Mouse (Mus musculus) neural tube, embryonic 14.5 days (tissue): ENCODE data around the gene Wipi2. TPM values are rescaled to one million over a fixed set of nuclear protein-coding genes. Genes with fewer than 3 reads are reported as not detected.

ENCODE experiments used
- ATAC-seq: fragments of 200-750 bp; cut with Nextera tagmentation; 2 replicates; pipeline ENCODE4 v1.8.0; 2017; ENCODE audit warnings: low read depth, mild to moderate bottlenecking, moderate TSS enrichment, moderate library complexity
- H3K27ac ChIP-seq: fragments of 300-500 bp; sonication (generic); 2 replicates; pipeline ENCODE4 v1.5.1; 2014; ENCODE audit warnings: low read depth, mild to moderate bottlenecking, control low read depth, low read length, moderate library complexity, mixed read lengths
- H3K27me3 ChIP-seq: fragments of 300-500 bp; sonication (generic); 2 replicates; pipeline ENCODE4 v1.6.1; 2014; ENCODE audit warnings: low read length; ENCODE audit not compliant: control insufficient read depth, insufficient read depth
- H3K36me3 ChIP-seq: fragments of 300-500 bp; sonication (generic); 2 replicates; pipeline ENCODE4 v1.6.1; 2014; ENCODE audit warnings: low read length, mixed read lengths; ENCODE audit not compliant: control insufficient read depth, insufficient read depth
- H3K4me1 ChIP-seq: fragments of 300-500 bp; sonication (generic); 2 replicates; pipeline ENCODE4 v1.6.1; 2014; ENCODE audit warnings: low read length; ENCODE audit not compliant: control insufficient read depth, insufficient read depth
- H3K4me2 ChIP-seq: fragments of 300-500 bp; sonication (generic); 2 replicates; pipeline ENCODE4 v1.6.1; 2014; ENCODE audit warnings: mild to moderate bottlenecking, low read depth, low read length, control low read depth
- H3K4me3 ChIP-seq: fragments of 300-500 bp; sonication (generic); 2 replicates; pipeline ENCODE4 v1.5.1; 2014; ENCODE audit warnings: low read depth, low read length, control low read depth, mixed read lengths
- H3K9ac ChIP-seq: fragments of 300-500 bp; sonication (generic); replicated peaks from 2 replicates; pipeline ENCODE4 v1.6.1; 2014; ENCODE audit warnings: low read depth, mild to moderate bottlenecking, control low read depth, low read length, mixed read lengths
- H3K9me3 ChIP-seq: fragments of 300-500 bp; sonication (generic); 2 replicates; pipeline ENCODE4 v1.6.1; 2016; ENCODE audit warnings: low read length; ENCODE audit not compliant: control insufficient read depth
- WGBS: fragments of 180-500 bp; shearing (Covaris S2); extraction: QIAGEN DNeasy Blood & Tissue Kit; methylation state at CpG from one replicate; pipeline ENCODE4 v1.1.7; 2014; 5-methylcytosine and 5-hydroxymethylcytosine counted together
- polyA plus RNA-seq: library from polyadenylated mRNA; unstranded; fragments of >200 nt; fragmentation: Nextera tagmentation; extraction: Ambion mirVana; gene quantifications from 2 replicates; pipeline ENCODE4 v1.2.1, GENCODE M21; 2014

Gene Wipi2
- polyA plus RNA-seq, 1 experiment from 2014 or later, result 40.4 TPM

- no peak overlapping the region for H3K4me3 ChIP-seq
- no peak overlapping the region for H3K27ac ChIP-seq
- peaks cover 12% of the 10 kb centered on the region; the same call in 1 of the 2 replicates for H3K4me1 ChIP-seq
- no peak overlapping the region for H3K4me2 ChIP-seq
- WGBS, result 95% methylated on average over 4 of the region's 4 CpGs
- H3K9ac ChIP-seq, result no peak overlapping the region
- no peak for ATAC-seq
- no peaks in the 10 kb centered on the region for H3K27me3 ChIP-seq
- H3K36me3 ChIP-seq, result no peaks in the 10 kb centered on the region
- no peaks in the 10 kb centered on the region for H3K9me3 ChIP-seq
Observed at GRCm38 (mm10) chr5:142649460-142650050, 22.1 kb downstream of the Wipi2 start.

DNA sequence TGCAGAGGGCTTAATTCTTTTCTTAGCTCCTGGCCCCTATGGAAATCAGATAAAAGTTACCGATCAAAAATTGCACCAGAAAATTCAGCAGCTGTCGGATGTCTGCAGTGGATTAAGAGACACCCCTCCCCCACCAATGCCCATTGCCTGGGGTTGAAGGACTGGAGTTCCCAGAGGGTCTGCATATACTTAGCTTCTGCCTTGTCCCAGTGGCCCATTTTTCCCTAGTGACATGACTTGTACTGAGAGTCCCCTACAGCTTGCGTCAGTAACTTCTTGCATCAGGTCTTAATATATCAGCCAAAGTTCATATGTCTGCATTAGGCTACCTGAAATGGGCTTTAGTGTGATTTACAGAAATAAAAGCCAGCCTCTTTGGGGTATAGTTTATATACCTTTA lies 22.9 kb downstream of the Wipi2 start:
- H3K9ac ChIP-seq, result no peak overlapping the region
- H3K9me3 ChIP-seq, result no peaks in the 10 kb centered on the region
- H3K4me2 ChIP-seq, result no peak overlapping the region
- no peaks in the 10 kb centered on the region for H3K27me3 ChIP-seq
- no peak overlapping the region for H3K27ac ChIP-seq
- 44% methylated on average over 3 of the region's 3 CpGs for WGBS
- ATAC-seq, result no peak
- H3K4me1 ChIP-seq, result peaks cover 12% of the 10 kb centered on the region; the same call in 1 of the 2 replicates
- H3K36me3 ChIP-seq, result no peaks in the 10 kb centered on the region
- H3K4me3 ChIP-seq, result no peak overlapping the region

DNA sequence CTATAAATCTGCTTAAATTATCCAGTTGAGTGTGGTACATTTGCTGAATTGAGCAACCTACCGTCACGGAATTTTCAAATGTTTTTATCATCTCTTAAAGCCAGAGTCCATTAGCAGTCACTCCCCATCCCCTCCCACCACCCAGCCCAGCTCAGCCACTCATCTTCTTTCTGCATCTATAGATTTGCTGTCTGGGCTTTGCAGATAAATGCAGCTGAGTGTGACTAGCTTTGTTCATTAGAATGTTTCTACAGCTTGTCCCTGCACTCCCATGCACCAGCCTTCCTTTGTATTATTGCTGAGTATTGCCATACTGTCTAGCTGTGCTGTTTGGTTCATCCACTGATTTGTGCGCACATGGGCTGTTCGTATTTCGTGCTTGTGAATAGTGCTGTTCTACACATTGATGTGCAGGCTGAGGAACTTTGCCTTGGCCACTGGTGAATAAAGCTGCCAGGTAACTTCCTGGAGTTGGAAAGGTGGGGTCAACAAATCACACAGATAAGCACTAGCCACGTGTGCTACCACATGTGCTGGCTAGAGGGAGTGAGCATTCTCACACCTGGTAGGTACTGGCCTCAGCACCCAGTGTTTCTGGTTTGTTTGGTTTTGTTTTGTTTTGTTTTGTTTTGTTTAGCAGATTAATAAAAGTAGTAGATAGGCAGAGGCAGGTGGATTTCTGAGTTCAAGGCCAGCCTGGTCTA lies 23.4 kb downstream of the Wipi2 start:
- Histone ChIP-seq H3K4me2 (no peak overlapping the region), H3K9me3 (no peaks in the 10 kb centered on the region), H3K27me3 (no peaks in the 10 kb centered on the region), H3K4me3 (no peak overlapping the region), H3K27ac (no peak overlapping the region), H3K4me1 (peaks cover 12% of the 10 kb centered on the region; the same call in 1 of the 2 replicates), H3K36me3 (0 out of 2 replicates have a peak, but pooled peaks cover 2% of the 10 kb centered on the region), H3K9ac (no peak overlapping the region)
- 61% methylated on average over 6 of the region's 6 CpGs for WGBS
- peak; percentile 34; the same call in 1 of the 2 replicates for ATAC-seq

DNA sequence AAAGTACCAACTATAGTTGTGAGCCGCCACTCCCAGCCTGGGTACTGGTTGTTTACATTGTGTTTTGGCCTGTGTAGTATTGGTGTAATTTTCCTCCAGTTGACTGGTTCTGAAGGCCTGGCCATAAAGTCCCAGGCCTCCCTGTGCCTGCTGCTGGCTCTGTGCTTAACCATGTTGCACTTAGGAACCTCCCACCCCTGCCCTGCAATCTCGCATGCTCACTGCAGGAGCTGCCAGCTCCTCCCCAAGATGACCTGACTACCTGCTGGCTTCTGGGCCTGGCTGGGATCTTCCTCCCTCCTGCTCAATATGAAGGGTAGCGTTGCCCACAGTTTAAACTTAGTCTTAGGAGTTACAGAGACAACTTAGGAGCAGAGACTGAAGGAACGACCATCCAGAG lies 24.8 kb downstream of the Wipi2 start:
- 66% methylated on average over 4 of the region's 4 CpGs for WGBS
- Histone ChIP-seq H3K4me3 (no peak overlapping the region), H3K4me1 (peaks cover 12% of the 10 kb centered on the region; the same call in 1 of the 2 replicates), H3K9me3 (no peaks in the 10 kb centered on the region), H3K27ac (no peak overlapping the region; the same call in 1 of the 2 replicates), H3K9ac (no peak overlapping the region), H3K36me3 (peaks cover 13% of the 10 kb centered on the region; the same call in 1 of the 2 replicates), H3K27me3 (no peaks in the 10 kb centered on the region), H3K4me2 (no peak overlapping the region)
- ATAC-seq, result no peak

- Histone ChIP-seq H3K27ac (no peak overlapping the region), H3K36me3 (peaks cover 74% of the 10 kb centered on the region; the same call in 1 of the 2 replicates), H3K27me3 (no peaks in the 10 kb centered on the region), H3K9me3 (no peaks in the 10 kb centered on the region), H3K4me1 (no peaks in the 10 kb centered on the region), H3K4me2 (no peak overlapping the region), H3K4me3 (no peak overlapping the region), H3K9ac (no peak overlapping the region)
- ATAC-seq, result no peak
- WGBS, result 83% methylated on average over 7 of the region's 7 CpGs
Observed at GRCm38 (mm10) chr5:142660656-142661434, 33.3 kb downstream of the Wipi2 start.

- Histone ChIP-seq H3K9me3 (no peaks in the 10 kb centered on the region), H3K4me2 (no peak overlapping the region), H3K9ac (no peak overlapping the region), H3K4me1 (0 out of 2 replicates have a peak, but pooled peaks cover under 1% of the 10 kb centered on the region), H3K27me3 (no peaks in the 10 kb centered on the region), H3K4me3 (no peak overlapping the region), H3K36me3 (peaks cover 50% of the 10 kb centered on the region; the same call in 1 of the 2 replicates), H3K27ac (no peak overlapping the region)
- WGBS, result 50% methylated on average over 3 of the region's 3 CpGs
- ATAC-seq, result no peak
Observed at GRCm38 (mm10) chr5:142667921-142668320, 40.4 kb downstream of the Wipi2 start.

DNA sequence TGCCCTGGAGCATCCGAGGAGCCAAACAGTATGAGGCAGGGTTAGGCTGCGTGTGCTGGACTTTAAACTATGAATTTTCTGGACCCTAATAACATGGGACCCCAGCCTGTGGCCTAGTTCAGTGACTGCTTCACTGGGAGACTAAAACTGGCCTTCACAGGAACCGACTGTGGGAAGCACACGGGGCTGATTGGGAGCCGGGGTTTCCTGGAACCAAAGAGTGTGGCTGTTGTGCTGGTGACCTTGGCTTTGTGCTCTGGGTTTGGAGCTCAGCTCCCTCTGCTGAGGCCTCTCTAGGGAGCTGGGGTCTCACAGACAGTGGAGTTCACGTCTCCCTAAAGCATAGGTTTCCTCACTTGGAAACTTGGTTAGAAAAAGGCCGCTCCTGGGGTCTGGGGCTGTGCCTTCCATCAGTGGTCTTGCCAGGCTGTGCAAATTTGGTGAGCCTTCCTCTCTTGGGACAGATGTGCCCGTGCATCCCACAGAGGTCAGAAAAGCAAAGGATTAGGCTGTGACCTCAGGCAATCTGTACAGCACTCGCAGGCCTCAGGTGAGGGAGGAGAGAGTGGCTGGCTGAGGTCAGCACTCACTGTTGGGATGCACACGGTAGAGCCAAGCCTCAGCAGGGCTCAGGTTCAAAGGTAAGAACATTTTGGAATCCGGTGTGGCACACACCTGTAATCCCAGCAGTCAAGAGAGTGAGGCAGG lies 41.2 kb downstream of the Wipi2 start:
- no peaks in the 10 kb centered on the region for H3K9me3 ChIP-seq
- H3K27me3 ChIP-seq, result no peaks in the 10 kb centered on the region
- no peak for ATAC-seq
- H3K4me3 ChIP-seq, result no peak overlapping the region
- peaks cover 47% of the 10 kb centered on the region; the same call in 1 of the 2 replicates for H3K36me3 ChIP-seq
- H3K27ac ChIP-seq, result no peak overlapping the region
- 0 out of 2 replicates have a peak, but pooled peaks cover 2% of the 10 kb centered on the region for H3K4me1 ChIP-seq
- 88% methylated on average over 11 of the region's 11 CpGs for WGBS
- no peak overlapping the region for H3K4me2 ChIP-seq
- H3K9ac ChIP-seq, result no peak overlapping the region

DNA sequence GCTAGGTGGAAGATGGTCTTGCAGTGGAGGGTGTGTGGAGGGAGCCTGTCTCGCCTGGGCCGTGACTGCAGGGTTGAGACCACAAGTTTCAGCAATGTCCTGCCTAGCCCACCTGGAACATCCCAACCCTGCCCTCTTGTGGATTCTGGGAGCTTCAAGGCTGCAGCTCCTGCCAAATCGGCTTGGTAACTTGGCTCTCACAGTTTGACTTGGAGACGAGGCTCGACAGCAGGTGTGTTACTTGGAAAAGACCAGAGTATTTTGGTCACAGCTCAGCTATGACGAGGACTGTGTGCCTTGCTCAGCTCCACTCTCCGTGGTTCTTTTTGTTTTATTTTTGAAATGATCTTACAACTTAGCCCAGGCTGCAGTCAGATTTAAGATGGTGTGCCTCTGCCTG lies 42.2 kb downstream of the Wipi2 start:
- H3K27ac ChIP-seq, result no peak overlapping the region
- H3K4me1 ChIP-seq, result 0 out of 2 replicates have a peak, but pooled peaks cover 2% of the 10 kb centered on the region
- no peak overlapping the region for H3K4me2 ChIP-seq
- 83% methylated on average over 7 of the region's 7 CpGs for WGBS
- no peak for ATAC-seq
- H3K27me3 ChIP-seq, result no peaks in the 10 kb centered on the region
- H3K9ac ChIP-seq, result no peak overlapping the region
- peaks cover 42% of the 10 kb centered on the region; the same call in 1 of the 2 replicates for H3K36me3 ChIP-seq
- no peak overlapping the region for H3K4me3 ChIP-seq
- H3K9me3 ChIP-seq, result no peaks in the 10 kb centered on the region
